Mouse (Mus musculus) cerebellum, postnatal 14 days (tissue): ENCODE results near the gene Fastkd5.

Experiments used
- DNase-seq, 2 experiments: peaks; one replicate each; pipeline ENCODE4 v3.0.0; 2021; ENCODE audit warnings: mixed read lengths in 2 of 2

The Fastkd5 gene

DNA sequence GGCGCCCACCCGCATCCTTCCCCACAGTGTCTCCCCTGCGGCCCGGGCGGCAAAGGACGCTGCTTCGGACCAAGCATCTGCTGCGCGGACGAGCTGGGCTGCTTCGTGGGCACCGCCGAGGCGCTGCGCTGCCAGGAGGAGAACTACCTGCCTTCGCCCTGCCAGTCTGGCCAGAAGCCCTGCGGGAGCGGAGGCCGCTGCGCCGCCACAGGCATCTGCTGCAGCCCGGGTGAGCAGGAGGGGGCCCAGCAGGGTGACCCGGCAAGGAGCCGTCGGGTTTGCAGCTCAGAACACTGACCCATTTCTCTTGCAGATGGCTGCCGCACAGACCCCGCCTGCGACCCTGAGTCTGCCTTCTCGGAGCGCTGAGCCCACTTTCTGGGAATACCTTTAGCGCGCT lies 53.3 kb downstream of the Fastkd5 start:
- peak in 1 of 2 experiments; percentile 41 for DNase-seq

- no peak for DNase-seq
These were observed 54.0 kb downstream of the Fastkd5 start, which contains the start of gene Oxt for GRCm38 (mm10) chr2:130575873-130576272. TSS of gene Oxt (plus strand) at chr2:130576173.

- no peak for DNase-seq
These were observed 54.9 kb downstream of the Fastkd5 start for GRCm38 (mm10) chr2:130574960-130575359.

GRCm38 (mm10) chr2:130569926-130570325 lies 59.9 kb downstream of the Fastkd5 start:
- no peak for DNase-seq

GRCm38 (mm10) chr2:130568921-130569320 lies 60.9 kb downstream of the Fastkd5 start:
- no peak for DNase-seq

DNA sequence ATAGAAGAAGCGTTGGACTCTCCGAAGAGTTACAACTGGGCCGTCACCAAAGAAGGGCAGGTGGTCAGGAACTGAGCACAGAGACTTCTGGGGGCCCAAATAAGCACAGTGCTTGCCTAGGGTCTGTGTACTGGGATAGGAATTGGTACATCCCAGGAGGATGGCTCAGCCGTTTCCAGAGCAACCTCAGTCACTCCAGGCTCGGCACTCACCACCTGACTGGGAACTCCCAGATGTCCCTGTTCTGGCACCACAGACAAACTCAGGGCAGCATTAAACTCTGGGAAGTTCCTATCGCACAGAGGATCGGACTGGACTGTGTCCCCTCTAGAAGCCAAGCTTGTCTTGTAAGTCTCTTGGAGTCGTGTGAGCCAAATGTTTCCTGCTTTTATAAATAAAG lies 64.8 kb downstream of the Fastkd5 start:
- no peak for DNase-seq

GRCm38 (mm10) chr2:130564063-130564462 lies 65.8 kb downstream of the Fastkd5 start:
- DNase-seq, result peak in 1 of 2 experiments; percentile 50
